Mouse (Mus musculus) midbrain, embryonic 10.5 days (tissue): ENCODE measurements around the gene 1700034J05Rik. TPM values are rescaled to one million over a fixed set of nuclear protein-coding genes. Genes with fewer than 3 reads are reported as not detected.

ENCODE experiments used
- DNase-seq: peaks from one replicate; pipeline ENCODE4 v3.0.0-alpha.2; 2017; ENCODE audit warnings: low spot score
- H3K27ac ChIP-seq: fragments of 300-500 bp; sonication (generic); replicated peaks from 2 replicates; pipeline ENCODE4 v1.5.1; 2016; ENCODE audit warnings: mild to moderate bottlenecking
- H3K27me3 ChIP-seq: fragments of 300-500 bp; sonication (generic); 2 replicates; pipeline ENCODE4 v1.6.1; 2016; ENCODE audit warnings: low read depth, mild to moderate bottlenecking; ENCODE audit not compliant: poor library complexity, severe bottlenecking
- H3K36me3 ChIP-seq: fragments of 300-500 bp; sonication (generic); 2 replicates; pipeline ENCODE4 v1.6.1; 2016; ENCODE audit warnings: mild to moderate bottlenecking, moderate library complexity
- H3K4me1 ChIP-seq: fragments of 300-500 bp; sonication (generic); 2 replicates; pipeline ENCODE4 v1.6.1; 2016
- H3K4me3 ChIP-seq: fragments of 300-500 bp; sonication (generic); 2 replicates; pipeline ENCODE4 v1.5.1; 2016; ENCODE audit warnings: mild to moderate bottlenecking, moderate library complexity
- H3K9me3 ChIP-seq: fragments of 300-500 bp; sonication (generic); replicated peaks from 2 replicates; pipeline ENCODE4 v1.6.1; 2016; ENCODE audit warnings: mild to moderate bottlenecking
- whole genome bisulfite sequencing: fragments of 180-500 bp; shearing (Covaris S2); methylation state at CpG from one replicate; pipeline ENCODE4 v1.1.7; 2016; 5-methylcytosine and 5-hydroxymethylcytosine counted together
- polyA plus RNA-seq: library from polyadenylated mRNA; unstranded; fragments of >200 nt; fragmentation: Nextera tagmentation; extraction: Ambion mirVana; gene quantifications from 2 replicates; pipeline ENCODE4 v1.2.1, GENCODE M21; 2016

Gene 1700034J05Rik
- polyA plus RNA-seq, 1 experiment from 2014 or later, result 0.11 TPM

GRCm38 (mm10) chr6:146909725-146910489 lies 44.3 kb downstream of the 1700034J05Rik start:
- no peaks in the 10 kb centered on the region for H3K36me3 ChIP-seq
- H3K4me3 ChIP-seq, result no peak overlapping the region
- no peak overlapping the region for H3K27ac ChIP-seq
- peaks cover 15% of the 10 kb centered on the region for H3K4me1 ChIP-seq
- no peaks in the 10 kb centered on the region for H3K9me3 ChIP-seq
- no peak for DNase-seq
- no peaks in the 10 kb centered on the region for H3K27me3 ChIP-seq
- WGBS, result 87% methylated on average over 5 of the region's 5 CpGs

GRCm38 (mm10) chr6:146908801-146909200 lies 45.4 kb downstream of the 1700034J05Rik start:
- DNase-seq, result no peak
- H3K36me3 ChIP-seq, result no peaks in the 10 kb centered on the region
- H3K4me1 ChIP-seq, result peaks cover 10% of the 10 kb centered on the region
- H3K9me3 ChIP-seq, result no peaks in the 10 kb centered on the region
- H3K27ac ChIP-seq, result no peak overlapping the region
- 87% methylated on average over 2 of the region's 2 CpGs for WGBS
- no peaks in the 10 kb centered on the region for H3K27me3 ChIP-seq
- H3K4me3 ChIP-seq, result no peak overlapping the region

GRCm38 (mm10) chr6:146907795-146908190 lies 46.4 kb downstream of the 1700034J05Rik start:
- no peaks in the 10 kb centered on the region for H3K27me3 ChIP-seq
- no peak for DNase-seq
- no peaks in the 10 kb centered on the region for H3K36me3 ChIP-seq
- no peak overlapping the region for H3K27ac ChIP-seq
- H3K4me3 ChIP-seq, result no peak overlapping the region
- 100% methylated on average over 1 of the region's 1 CpGs for WGBS
- H3K4me1 ChIP-seq, result peaks cover 2% of the 10 kb centered on the region
- H3K9me3 ChIP-seq, result no peaks in the 10 kb centered on the region

GRCm38 (mm10) chr6:146907061-146907794 lies 47.0 kb downstream of the 1700034J05Rik start:
- WGBS, result 84% methylated on average over 5 of the region's 5 CpGs
- DNase-seq, result no peak
- Histone ChIP-seq H3K27ac (no peak overlapping the region), H3K9me3 (no peaks in the 10 kb centered on the region), H3K4me3 (no peak overlapping the region), H3K27me3 (no peaks in the 10 kb centered on the region), H3K36me3 (no peaks in the 10 kb centered on the region), H3K4me1 (no peaks in the 10 kb centered on the region; the same call in 1 of the 2 replicates)

GRCm38 (mm10) chr6:146906000-146906786 lies 48.0 kb downstream of the 1700034J05Rik start:
- H3K4me3 ChIP-seq, result no peak overlapping the region
- H3K27me3 ChIP-seq, result no peaks in the 10 kb centered on the region
- H3K36me3 ChIP-seq, result no peaks in the 10 kb centered on the region
- no peaks in the 10 kb centered on the region for H3K4me1 ChIP-seq
- no peaks in the 10 kb centered on the region for H3K9me3 ChIP-seq
- H3K27ac ChIP-seq, result no peak overlapping the region
- DNase-seq, result no peak
- WGBS, result 89% methylated on average over 3 of the region's 3 CpGs

GRCm38 (mm10) chr6:146904707-146905106 lies 49.5 kb downstream of the 1700034J05Rik start:
- H3K36me3 ChIP-seq, result no peaks in the 10 kb centered on the region
- H3K27me3 ChIP-seq, result no peaks in the 10 kb centered on the region
- 87% methylated on average over 3 of the region's 3 CpGs for WGBS
- DNase-seq, result no peak
- H3K4me3 ChIP-seq, result no peak overlapping the region
- no peaks in the 10 kb centered on the region for H3K4me1 ChIP-seq
- no peaks in the 10 kb centered on the region for H3K9me3 ChIP-seq
- no peak overlapping the region for H3K27ac ChIP-seq

GRCm38 (mm10) chr6:146903632-146904031 lies 50.6 kb downstream of the 1700034J05Rik start:
- Histone ChIP-seq H3K27ac (no peak overlapping the region), H3K36me3 (no peaks in the 10 kb centered on the region), H3K4me1 (no peaks in the 10 kb centered on the region), H3K4me3 (no peak overlapping the region), H3K9me3 (no peaks in the 10 kb centered on the region), H3K27me3 (no peaks in the 10 kb centered on the region)
- DNase-seq, result no peak
- 89% methylated on average over 2 of the region's 2 CpGs for WGBS

GRCm38 (mm10) chr6:146901929-146902328 lies 52.3 kb downstream of the 1700034J05Rik start:
- 89% methylated on average over 4 of the region's 4 CpGs for WGBS
- Histone ChIP-seq H3K27me3 (no peaks in the 10 kb centered on the region), H3K27ac (no peak overlapping the region), H3K4me3 (no peak overlapping the region), H3K36me3 (no peaks in the 10 kb centered on the region), H3K9me3 (no peaks in the 10 kb centered on the region), H3K4me1 (no peaks in the 10 kb centered on the region)
- DNase-seq, result no peak

Other genes with a start within 250 kb of the 1700034J05Rik start
- gene Stk38l, start 229.4 kb downstream of the 1700034J05Rik start, polyA plus RNA-seq, result 21.0 and 21.2 TPM in 2 replicates
- 1.9 and 2.0 TPM in 2 replicates for gene Arntl2, start 158.4 kb downstream of the 1700034J05Rik start, polyA plus RNA-seq
- gene Smco2, start 104.3 kb downstream of the 1700034J05Rik start, polyA plus RNA-seq, result not detected in 2 replicates
- 28.4 and 28.8 TPM in 2 replicates for gene Ppfibp1, start 65.9 kb downstream of the 1700034J05Rik start, polyA plus RNA-seq
- gene Rep15, start 78.2 kb upstream of the 1700034J05Rik start, polyA plus RNA-seq, result 0.60 and 0.69 TPM in 2 replicates
- gene Mrps35, start 88.3 kb upstream of the 1700034J05Rik start, polyA plus RNA-seq, result 109 TPM in 2 replicates
- gene Mansc4, start 132.6 kb upstream of the 1700034J05Rik start, polyA plus RNA-seq, result 0.27 and 0.44 TPM in 2 replicates
- gene Klhl42, start 137.0 kb upstream of the 1700034J05Rik start, polyA plus RNA-seq, result 5.5 and 6.4 TPM in 2 replicates